Mouse (Mus musculus): Measurements from ENCODE around the gene Efna4. TPM values are rescaled to one million over a fixed set of nuclear protein-coding genes. Genes with fewer than 3 reads are reported as not detected.

The Efna4 gene
- not detected for polyA plus RNA-seq (2014; fragmentation: Illumina TruSeq; extraction: RNeasy Lipid Tissue Mini Kit (QIAGEN cat#74804); ENCODE audit: low read depth, low replicate concordance)

DNA sequence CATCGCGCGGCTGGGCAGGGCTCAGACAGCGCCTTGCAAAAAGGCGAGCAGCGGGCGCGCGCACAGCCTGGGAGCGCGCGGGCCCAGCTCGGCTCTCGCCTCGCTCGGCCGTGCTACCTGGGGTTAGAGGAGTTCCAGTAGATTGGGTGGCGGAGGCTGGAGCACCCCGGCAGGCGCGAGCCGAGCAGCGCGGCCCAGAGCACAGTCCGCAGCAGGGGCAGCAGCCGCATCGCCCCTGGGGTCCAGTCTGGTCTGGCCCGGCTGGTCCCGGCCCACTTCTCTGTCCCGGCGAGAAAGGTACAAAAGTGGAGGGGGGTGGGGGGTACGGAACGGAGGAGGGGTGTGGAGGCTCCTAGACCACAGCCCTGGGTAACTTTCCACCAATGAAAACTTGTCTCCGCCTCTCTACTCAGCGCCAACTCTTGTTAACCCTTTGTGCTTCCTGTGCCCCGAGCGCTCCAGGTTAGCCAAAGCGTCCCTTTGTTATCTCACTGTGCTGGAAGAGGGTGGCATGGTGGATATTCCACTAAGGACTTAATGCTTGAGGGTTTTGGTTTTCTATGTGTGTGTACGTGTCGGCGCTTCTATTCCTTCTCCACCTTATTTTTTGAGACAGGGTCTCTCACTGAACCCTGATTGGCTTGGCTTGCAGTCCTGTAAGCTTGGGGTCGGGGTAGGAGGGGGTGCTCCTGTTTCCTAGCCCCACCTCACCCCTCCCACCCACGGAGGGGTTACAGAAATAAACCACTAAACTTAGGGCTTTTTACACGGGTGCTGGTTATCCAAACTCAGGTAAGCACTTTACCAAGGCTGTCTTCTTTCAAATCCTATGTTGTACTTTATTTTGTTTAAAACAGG lies at the start of gene Efna4:
Gene Efna4 (minus strand): TSS at position 308 of the 858 bp plus-strand sequence.

DNA sequence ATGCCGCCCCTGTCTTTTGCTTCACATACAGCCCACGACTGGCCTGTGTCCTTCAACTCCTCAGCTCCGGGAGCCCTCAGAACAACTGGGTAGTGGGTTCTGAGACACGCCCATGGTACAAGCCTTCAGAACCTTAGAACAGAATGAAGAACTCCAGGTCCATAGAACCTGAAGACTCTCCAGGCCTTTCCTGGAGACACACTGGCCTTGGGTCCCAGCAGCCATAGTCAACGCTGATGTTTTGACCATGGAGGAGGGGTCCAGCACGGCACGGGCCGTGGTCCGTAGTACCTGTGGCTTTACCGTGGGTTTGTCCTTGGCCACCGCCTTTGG lies 27.3 kb upstream of the Efna4 start, which contains the start of gene Dcst1:
Gene Dcst1 (minus strand): TSS at position 101 of the 333 bp plus-strand sequence.

DNA sequence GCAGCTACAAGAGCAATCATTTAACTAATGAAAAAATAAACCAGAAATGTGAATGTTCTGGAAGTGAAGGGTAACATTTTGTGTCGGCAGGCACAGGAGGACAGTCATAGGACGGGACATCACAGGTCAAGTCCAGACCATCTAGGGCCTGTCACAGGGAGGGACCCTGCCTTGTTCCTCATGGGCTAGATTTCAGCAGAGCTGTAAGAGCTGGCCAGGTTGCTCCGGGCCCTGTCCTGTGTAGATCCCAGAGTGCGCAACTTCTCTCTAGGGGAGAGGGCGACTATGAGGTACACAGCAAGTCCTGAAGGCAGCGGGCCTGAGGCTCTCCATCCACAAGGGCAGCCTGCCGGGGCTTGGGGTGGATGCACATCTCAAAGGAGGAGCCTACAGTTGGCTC lies 23.8 kb upstream of the Efna4 start, which contains the start of gene Dcst2:
Gene Dcst2 (plus strand): TSS at position 301 of the 400 bp plus-strand sequence.

DNA sequence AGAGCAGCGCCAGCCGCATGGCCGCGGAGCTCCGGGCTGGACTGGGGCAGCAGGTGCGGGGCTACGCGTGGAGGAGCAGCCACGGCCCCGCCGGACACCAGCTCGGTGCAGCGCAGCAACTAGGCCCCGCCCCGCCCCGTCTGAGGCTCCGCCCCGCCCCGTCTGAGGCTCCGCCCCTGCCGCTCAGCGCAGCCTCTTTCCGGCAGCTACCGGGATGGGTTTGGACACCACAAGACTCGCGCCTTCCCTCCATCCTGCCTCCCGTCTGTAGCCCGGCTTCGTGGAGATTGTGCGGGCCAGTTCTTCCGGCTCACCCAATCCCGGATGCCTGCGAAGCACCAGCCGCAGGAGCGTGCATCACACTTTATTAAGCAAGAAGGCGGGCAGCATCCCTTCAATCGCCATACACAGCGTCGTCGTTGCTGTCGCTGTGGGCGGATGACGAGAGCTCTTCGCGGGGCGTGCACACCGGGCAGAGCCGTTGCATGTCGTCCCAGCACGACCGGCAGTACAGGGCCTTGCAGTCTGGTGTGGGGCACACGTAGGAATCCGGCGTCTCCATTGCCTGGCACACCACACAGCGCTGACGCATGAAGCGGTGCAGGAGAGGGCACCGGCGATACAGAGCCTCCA lies 12.2 kb upstream of the Efna4 start, which contains the start of gene Adam15:
Gene Adam15 (minus strand): TSS at position 128 of the 633 bp plus-strand sequence.

DNA sequence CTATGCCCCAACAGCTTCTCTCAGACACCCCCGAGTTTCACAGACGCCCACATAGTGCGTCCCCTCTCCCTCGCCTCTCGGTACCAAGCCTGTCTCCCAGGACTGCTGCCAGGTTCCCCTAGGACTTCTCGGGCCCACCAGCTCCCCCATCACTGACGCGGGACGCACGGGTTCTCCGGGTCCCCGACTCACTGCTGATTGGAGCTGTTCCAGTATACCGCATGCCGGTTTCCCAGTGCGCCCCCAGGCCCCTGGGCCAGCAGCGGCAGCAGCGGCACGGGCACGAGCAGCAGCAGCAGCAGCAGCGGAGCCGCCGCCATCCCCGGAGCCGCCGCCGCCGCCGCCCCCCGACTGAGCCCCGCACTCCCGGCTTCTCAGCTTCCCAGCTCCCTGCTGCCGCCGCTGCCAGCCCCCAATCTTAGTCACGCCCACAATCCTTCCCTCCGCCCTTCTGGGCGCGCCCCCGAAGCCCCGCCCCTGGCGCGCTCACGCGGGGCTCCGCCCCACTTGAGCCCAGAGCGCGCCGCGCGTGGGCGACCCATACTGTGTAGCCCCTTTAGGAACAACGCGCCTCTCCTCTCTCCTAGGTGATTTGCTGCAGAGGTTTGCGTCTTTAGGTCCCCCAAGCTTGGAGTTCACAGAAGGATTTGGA lies 15.2 kb downstream of the Efna4 start, which contains the start of gene Efna3:
Gene Efna3 (minus strand): TSS at position 452 of the 652 bp plus-strand sequence.

Other genes starting within 250 kb of the Efna4 start
- gene Rusc1, start 244.7 kb downstream of the Efna4 start, polyA plus RNA-seq (2014; fragmentation: Illumina TruSeq; extraction: RNeasy Lipid Tissue Mini Kit (QIAGEN cat#74804); ENCODE audit: low read depth, low replicate concordance): 9.4 TPM
- not detected for gene Gm43738, start 236.9 kb downstream of the Efna4 start, polyA plus RNA-seq (2014; fragmentation: Illumina TruSeq; extraction: RNeasy Lipid Tissue Mini Kit (QIAGEN cat#74804); ENCODE audit: low read depth, low replicate concordance)
- gene Fdps, start 236.1 kb downstream of the Efna4 start, polyA plus RNA-seq (2014; fragmentation: Illumina TruSeq; extraction: RNeasy Lipid Tissue Mini Kit (QIAGEN cat#74804); ENCODE audit: low read depth, low replicate concordance): 43.8 TPM
- not detected for gene Pklr, start 201.9 kb downstream of the Efna4 start, polyA plus RNA-seq (2014; fragmentation: Illumina TruSeq; extraction: RNeasy Lipid Tissue Mini Kit (QIAGEN cat#74804); ENCODE audit: low read depth, low replicate concordance)
- gene Hcn3, start 177.8 kb downstream of the Efna4 start, polyA plus RNA-seq (2014; fragmentation: Illumina TruSeq; extraction: RNeasy Lipid Tissue Mini Kit (QIAGEN cat#74804); ENCODE audit: low read depth, low replicate concordance): 0.76 TPM
- 15.3 TPM for gene Clk2, start 173.2 kb downstream of the Efna4 start, polyA plus RNA-seq (2014; fragmentation: Illumina TruSeq; extraction: RNeasy Lipid Tissue Mini Kit (QIAGEN cat#74804); ENCODE audit: low read depth, low replicate concordance)
- 15.5 TPM for gene Scamp3, start 160.6 kb downstream of the Efna4 start, polyA plus RNA-seq (2014; fragmentation: Illumina TruSeq; extraction: RNeasy Lipid Tissue Mini Kit (QIAGEN cat#74804); ENCODE audit: low read depth, low replicate concordance)
- gene Fam189b, start 154.9 kb downstream of the Efna4 start, polyA plus RNA-seq (2014; fragmentation: Illumina TruSeq; extraction: RNeasy Lipid Tissue Mini Kit (QIAGEN cat#74804); ENCODE audit: low read depth, low replicate concordance): 0.47 TPM
- 13.1 TPM for gene Gba, start 135.1 kb downstream of the Efna4 start, polyA plus RNA-seq (2014; fragmentation: Illumina TruSeq; extraction: RNeasy Lipid Tissue Mini Kit (QIAGEN cat#74804); ENCODE audit: low read depth, low replicate concordance)
- 0.82 TPM for gene Thbs3, start 122.8 kb downstream of the Efna4 start, polyA plus RNA-seq (2014; fragmentation: Illumina TruSeq; extraction: RNeasy Lipid Tissue Mini Kit (QIAGEN cat#74804); ENCODE audit: low read depth, low replicate concordance)
- 38.5 TPM for gene Mtx1, start 110.9 kb downstream of the Efna4 start, polyA plus RNA-seq (2014; fragmentation: Illumina TruSeq; extraction: RNeasy Lipid Tissue Mini Kit (QIAGEN cat#74804); ENCODE audit: low read depth, low replicate concordance)
- not detected for gene Muc1, start 109.0 kb downstream of the Efna4 start, polyA plus RNA-seq (2014; fragmentation: Illumina TruSeq; extraction: RNeasy Lipid Tissue Mini Kit (QIAGEN cat#74804); ENCODE audit: low read depth, low replicate concordance)
- gene Krtcap2, start 92.1 kb downstream of the Efna4 start, polyA plus RNA-seq (2014; fragmentation: Illumina TruSeq; extraction: RNeasy Lipid Tissue Mini Kit (QIAGEN cat#74804); ENCODE audit: low read depth, low replicate concordance): 37.0 TPM
- gene Trim46, start 91.7 kb downstream of the Efna4 start, polyA plus RNA-seq (2014; fragmentation: Illumina TruSeq; extraction: RNeasy Lipid Tissue Mini Kit (QIAGEN cat#74804); ENCODE audit: low read depth, low replicate concordance): not detected
- gene Dpm3, start 78.7 kb downstream of the Efna4 start, polyA plus RNA-seq (2014; fragmentation: Illumina TruSeq; extraction: RNeasy Lipid Tissue Mini Kit (QIAGEN cat#74804); ENCODE audit: low read depth, low replicate concordance): not detected
- 16.9 TPM for gene Slc50a1, start 67.5 kb downstream of the Efna4 start, polyA plus RNA-seq (2014; fragmentation: Illumina TruSeq; extraction: RNeasy Lipid Tissue Mini Kit (QIAGEN cat#74804); ENCODE audit: low read depth, low replicate concordance)
- 2.7 TPM for gene Efna1, start 56.9 kb downstream of the Efna4 start, polyA plus RNA-seq (2014; fragmentation: Illumina TruSeq; extraction: RNeasy Lipid Tissue Mini Kit (QIAGEN cat#74804); ENCODE audit: low read depth, low replicate concordance)
- not detected for gene Efna3, start 15.1 kb downstream of the Efna4 start, polyA plus RNA-seq (2014; fragmentation: Illumina TruSeq; extraction: RNeasy Lipid Tissue Mini Kit (QIAGEN cat#74804); ENCODE audit: low read depth, low replicate concordance)
- gene Adam15, start 12.0 kb upstream of the Efna4 start, polyA plus RNA-seq (2014; fragmentation: Illumina TruSeq; extraction: RNeasy Lipid Tissue Mini Kit (QIAGEN cat#74804); ENCODE audit: low read depth, low replicate concordance): 12.9 TPM
- gene Dcst2, start 23.9 kb upstream of the Efna4 start, polyA plus RNA-seq (2014; fragmentation: Illumina TruSeq; extraction: RNeasy Lipid Tissue Mini Kit (QIAGEN cat#74804); ENCODE audit: low read depth, low replicate concordance): not detected
- gene Dcst1, start 27.2 kb upstream of the Efna4 start, polyA plus RNA-seq (2014; fragmentation: Illumina TruSeq; extraction: RNeasy Lipid Tissue Mini Kit (QIAGEN cat#74804); ENCODE audit: low read depth, low replicate concordance): not detected
- 7.4 TPM for gene Zbtb7b, start 56.7 kb upstream of the Efna4 start, polyA plus RNA-seq (2014; fragmentation: Illumina TruSeq; extraction: RNeasy Lipid Tissue Mini Kit (QIAGEN cat#74804); ENCODE audit: low read depth, low replicate concordance)
- 2.3 TPM for gene Lenep, start 64.8 kb upstream of the Efna4 start, polyA plus RNA-seq (2014; fragmentation: Illumina TruSeq; extraction: RNeasy Lipid Tissue Mini Kit (QIAGEN cat#74804); ENCODE audit: low read depth, low replicate concordance)
- 1.2 TPM for gene Flad1, start 73.8 kb upstream of the Efna4 start, polyA plus RNA-seq (2014; fragmentation: Illumina TruSeq; extraction: RNeasy Lipid Tissue Mini Kit (QIAGEN cat#74804); ENCODE audit: low read depth, low replicate concordance)
- gene Cks1b, start 80.4 kb upstream of the Efna4 start, polyA plus RNA-seq (2014; fragmentation: Illumina TruSeq; extraction: RNeasy Lipid Tissue Mini Kit (QIAGEN cat#74804); ENCODE audit: low read depth, low replicate concordance): 9.6 TPM
- 39.8 TPM for gene Shc1, start 80.4 kb upstream of the Efna4 start, polyA plus RNA-seq (2014; fragmentation: Illumina TruSeq; extraction: RNeasy Lipid Tissue Mini Kit (QIAGEN cat#74804); ENCODE audit: low read depth, low replicate concordance)
- gene Pygo2, start 92.2 kb upstream of the Efna4 start, polyA plus RNA-seq (2014; fragmentation: Illumina TruSeq; extraction: RNeasy Lipid Tissue Mini Kit (QIAGEN cat#74804); ENCODE audit: low read depth, low replicate concordance): 8.5 TPM
- 13.2 TPM for gene Pbxip1, start 98.7 kb upstream of the Efna4 start, polyA plus RNA-seq (2014; fragmentation: Illumina TruSeq; extraction: RNeasy Lipid Tissue Mini Kit (QIAGEN cat#74804); ENCODE audit: low read depth, low replicate concordance)
- gene Pmvk, start 116.5 kb upstream of the Efna4 start, polyA plus RNA-seq (2014; fragmentation: Illumina TruSeq; extraction: RNeasy Lipid Tissue Mini Kit (QIAGEN cat#74804); ENCODE audit: low read depth, low replicate concordance): 1.1 TPM
- gene Kcnn3, start 182.1 kb upstream of the Efna4 start, polyA plus RNA-seq (2014; fragmentation: Illumina TruSeq; extraction: RNeasy Lipid Tissue Mini Kit (QIAGEN cat#74804); ENCODE audit: low read depth, low replicate concordance): 3.4 TPM